Mouse (Mus musculus) frontal cortex, postnatal 36 days (tissue): ENCODE data around the gene Stk11.

Experiments
- DNase-seq, 2 experiments: peaks; one replicate each; pipeline ENCODE4 v3.0.0; 2022; ENCODE audit warnings: low spot score in 2 of 2

Stk11 gene

DNA sequence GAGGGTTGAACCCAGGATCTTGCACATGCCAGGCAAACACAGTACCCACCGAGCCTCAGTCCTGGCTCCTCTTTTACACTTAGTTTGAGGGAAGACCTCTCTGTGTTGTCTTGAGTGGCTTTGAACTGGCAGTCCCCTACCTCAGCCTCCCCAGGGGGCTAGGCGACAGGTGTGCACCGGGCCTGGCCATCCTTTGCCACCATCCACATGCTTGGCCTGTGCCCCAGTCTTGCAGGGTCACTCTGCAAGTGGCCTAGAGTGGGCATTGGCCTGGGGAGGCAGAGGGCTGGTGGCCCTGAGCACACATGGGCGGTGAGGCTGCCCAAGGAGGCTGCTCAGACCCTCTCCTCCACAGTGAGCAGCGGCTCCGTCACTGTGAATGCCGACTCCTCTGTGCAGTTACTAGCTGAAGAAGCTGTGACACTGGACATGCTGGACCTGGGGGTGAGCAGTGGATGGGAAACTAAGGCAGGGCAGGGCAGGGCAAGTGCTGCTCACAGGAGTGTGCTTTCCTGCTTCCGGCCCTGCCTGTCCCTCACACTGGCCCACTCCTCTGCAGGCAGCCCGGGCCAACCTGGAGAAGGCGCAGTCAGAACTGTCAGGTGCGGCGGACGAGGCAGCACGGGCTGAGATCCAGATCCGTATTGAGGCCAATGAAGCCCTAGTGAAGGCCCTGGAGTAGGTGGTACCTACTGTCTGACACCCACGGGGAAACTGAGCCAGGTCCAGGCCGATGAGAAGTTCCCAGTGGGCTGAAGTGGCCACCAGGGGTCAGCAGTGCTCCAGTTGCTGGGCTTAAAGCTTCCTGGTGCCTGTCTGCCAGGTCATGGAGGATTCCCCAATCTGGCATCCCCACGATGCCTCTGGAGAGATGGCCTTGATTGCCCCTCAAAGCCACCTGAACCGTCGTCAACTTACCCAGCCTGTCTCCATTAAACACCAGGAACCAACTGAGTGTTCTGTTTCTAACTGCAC is 29.5 kb downstream of the Stk11 start:
- peak in 1 of 2 experiments; percentile 77 for DNase-seq

DNA sequence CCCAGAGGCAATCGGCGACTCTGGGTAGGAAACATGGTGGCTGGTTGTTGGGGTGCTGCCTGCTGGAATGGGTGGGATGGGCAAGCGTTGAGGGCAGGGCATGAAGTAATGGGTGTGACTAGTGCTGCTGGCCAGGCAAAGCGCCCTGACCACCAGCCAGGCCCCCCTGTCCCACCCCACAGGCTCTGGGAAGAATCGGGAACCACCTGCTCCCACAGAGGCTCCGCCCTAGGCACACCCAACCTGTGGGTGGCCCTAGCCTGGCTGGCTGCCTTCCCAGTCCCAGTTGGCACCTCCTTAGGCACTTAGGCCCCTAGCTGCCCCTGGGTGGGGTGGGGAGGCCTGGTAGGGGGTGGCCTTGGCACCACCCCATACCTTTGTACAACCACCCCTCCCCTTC is 30.3 kb downstream of the Stk11 start:
- DNase-seq: peak in 1 of 2 experiments; percentile 46

GRCm38 (mm10) chr10:80146568-80147011 is 31.0 kb downstream of the Stk11 start:
- DNase-seq: no peak

GRCm38 (mm10) chr10:80147146-80147718 is 31.6 kb downstream of the Stk11 start:
- peak in 1 of 2 experiments; percentile 27 for DNase-seq

DNA sequence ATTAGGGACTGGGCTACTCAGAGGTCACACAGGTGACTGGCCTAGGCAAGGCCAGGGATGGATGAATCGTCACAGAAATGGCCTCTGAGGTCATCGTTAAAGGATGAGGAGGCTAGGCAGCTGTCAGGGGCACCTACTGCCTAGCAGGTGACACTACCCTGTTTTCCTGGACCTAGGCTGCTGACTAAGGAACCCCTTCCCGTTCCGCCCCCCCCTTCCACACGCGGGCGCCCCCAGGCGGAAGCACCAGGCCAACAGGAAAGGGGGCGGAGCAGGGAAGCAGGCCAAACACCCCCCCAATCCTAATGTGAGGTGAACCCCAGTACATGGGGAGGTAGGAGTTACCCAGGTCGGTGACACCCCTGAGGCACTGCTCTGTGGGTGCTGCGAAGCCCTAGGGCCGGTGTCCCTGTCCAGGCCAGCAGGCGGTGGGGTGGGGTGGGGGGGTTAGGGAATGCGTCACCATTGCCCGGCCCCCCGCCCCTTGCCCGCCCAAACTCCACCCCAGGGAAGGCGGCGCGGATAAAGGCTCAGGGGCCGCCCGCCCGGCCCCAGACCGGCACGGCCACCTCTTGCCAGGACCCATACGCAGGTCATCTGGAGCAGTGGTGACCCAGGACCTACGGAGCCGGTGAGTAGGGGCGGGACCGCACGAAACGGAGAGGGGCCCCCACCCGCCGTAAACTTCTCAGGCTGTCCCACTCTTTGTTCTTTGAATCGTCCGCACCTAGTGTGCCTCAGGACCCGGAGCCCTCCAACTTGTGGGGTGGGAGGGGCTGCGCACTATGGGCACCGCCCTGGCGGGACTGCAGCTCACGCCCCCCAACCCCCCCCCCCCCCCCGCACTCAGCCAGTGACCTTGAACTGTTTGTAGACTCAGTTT is 32.4 kb downstream of the Stk11 start, which contains the start of gene Midn:
Gene Midn, plus strand, starts transcription at position 554 of the 883 bp plus-strand sequence.
- DNase-seq: peak in 1 of 2 experiments; percentile 74

DNA sequence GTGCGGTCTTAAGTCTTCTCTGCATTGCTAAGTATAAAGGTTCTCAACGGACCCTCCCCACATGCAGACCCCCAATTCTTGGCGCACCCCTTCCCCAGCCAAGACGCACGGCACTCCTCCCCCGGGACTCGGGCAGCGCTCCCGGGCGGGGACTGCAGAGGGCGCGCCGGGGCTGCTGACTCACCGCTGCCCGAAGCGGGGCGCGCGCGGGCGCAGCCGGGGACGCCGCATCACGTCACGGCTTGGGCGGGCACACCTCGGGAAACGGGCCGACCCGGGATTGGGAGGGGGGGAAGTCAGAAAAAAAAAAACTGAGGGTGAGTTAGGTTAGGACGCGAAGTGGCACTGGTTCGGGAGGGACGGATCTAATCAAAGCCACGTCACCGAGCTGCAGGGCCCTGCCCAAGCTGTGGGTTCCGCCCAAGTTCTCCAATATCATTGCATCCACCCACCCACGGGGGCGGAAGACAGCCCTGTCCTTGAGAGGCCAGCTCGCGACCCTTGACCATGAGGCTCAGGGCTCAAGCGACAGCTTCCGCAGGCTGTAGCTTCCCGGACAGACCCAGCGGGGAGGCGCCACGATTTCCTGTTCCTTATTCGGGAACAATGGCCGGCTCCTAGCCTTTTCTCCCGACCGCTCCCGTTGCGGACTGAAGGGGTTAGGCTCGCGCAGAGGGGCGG is 33.1 kb downstream of the Stk11 start:
- peak; percentile 94 to 95 for DNase-seq

DNA sequence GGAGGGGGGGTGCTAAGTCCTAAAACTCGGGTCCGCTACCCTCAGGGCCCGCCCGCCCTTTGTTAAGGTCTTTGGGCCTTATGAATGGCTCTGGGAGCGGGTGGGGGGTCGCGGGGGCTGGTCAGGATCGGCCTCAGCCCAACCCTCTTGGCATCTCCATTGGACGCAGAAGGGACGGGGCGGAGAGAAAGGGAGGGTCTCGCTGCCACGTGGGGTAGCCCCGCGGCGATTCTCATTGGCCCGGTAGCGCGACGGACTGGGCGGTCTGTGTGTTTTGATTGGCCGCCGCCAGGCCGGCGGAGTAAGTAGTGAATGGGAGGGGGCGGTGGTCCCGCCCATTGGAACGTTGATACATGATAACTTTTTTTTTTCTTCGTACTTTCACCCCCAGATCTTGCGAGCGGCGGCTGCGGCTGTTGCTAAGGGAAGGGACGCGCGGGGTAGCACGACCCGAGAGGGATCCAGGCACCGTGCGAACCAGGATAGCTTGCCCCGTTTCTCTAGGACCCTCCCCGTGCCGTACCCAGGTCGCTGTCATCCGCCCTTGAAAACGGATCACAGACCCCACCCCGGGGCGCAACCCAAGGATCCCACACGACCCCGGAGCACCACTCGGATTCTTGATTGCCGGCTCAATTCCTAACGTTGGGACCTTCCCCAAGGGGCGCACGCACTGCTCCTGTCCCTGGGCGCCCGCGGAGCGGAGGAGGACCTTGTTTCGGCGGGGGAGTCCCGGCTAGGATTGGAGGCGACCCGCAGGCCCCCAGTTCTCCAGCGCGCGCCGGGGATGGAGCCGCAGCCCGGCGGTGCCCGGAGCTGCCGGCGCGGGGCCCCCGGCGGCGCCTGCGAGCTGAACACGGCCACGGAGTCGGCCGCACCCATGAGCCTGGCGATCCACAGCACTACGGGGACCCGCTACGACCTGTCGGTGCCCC is 34.0 kb downstream of the Stk11 start:
- DNase-seq: peak; percentile 97 to 98

- DNase-seq: peak in 1 of 2 experiments; percentile 44
Observed at GRCm38 (mm10) chr10:80150226-80151210, 34.9 kb downstream of the Stk11 start.

DNA sequence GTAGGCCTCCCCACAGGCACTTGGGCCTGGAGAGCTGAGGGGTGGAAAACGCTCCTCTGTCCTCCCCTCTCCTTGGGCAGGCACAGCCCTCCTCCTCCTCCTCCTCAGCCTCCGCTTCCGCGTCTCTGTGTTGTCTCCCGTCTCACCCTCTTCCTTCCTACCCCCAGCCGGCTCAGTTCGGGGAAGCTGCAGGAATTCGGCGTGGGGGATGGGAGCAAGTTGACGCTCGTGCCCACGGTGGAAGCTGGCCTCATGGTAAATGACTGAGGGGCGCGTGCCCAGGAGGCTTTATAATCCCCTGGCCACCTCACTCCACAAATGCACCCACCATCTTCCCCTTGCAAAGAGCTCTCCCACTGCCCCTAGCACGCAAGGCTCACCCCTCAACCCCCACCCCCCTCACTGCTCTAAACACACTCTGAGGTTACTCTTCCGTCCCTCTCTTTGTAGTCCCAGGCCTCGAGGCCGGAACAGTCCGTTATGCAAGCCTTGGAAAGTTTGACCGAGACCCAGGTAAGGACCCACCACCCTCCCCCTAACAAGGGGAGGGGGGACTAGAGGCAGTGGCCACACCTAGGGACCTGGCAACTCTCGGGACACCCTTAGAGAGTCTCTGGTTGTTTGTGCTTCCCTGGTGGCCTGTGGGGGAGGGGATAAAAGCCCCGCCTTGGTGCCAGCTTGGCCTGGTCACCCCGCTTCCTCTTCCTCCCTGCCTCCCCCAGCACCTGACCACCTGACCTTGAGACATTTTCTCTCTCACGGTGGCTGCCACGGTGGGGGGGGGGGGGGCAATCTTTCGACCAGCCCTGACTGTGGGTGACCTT is 35.8 kb downstream of the Stk11 start:
- peak in 1 of 2 experiments; percentile 69 for DNase-seq

DNA sequence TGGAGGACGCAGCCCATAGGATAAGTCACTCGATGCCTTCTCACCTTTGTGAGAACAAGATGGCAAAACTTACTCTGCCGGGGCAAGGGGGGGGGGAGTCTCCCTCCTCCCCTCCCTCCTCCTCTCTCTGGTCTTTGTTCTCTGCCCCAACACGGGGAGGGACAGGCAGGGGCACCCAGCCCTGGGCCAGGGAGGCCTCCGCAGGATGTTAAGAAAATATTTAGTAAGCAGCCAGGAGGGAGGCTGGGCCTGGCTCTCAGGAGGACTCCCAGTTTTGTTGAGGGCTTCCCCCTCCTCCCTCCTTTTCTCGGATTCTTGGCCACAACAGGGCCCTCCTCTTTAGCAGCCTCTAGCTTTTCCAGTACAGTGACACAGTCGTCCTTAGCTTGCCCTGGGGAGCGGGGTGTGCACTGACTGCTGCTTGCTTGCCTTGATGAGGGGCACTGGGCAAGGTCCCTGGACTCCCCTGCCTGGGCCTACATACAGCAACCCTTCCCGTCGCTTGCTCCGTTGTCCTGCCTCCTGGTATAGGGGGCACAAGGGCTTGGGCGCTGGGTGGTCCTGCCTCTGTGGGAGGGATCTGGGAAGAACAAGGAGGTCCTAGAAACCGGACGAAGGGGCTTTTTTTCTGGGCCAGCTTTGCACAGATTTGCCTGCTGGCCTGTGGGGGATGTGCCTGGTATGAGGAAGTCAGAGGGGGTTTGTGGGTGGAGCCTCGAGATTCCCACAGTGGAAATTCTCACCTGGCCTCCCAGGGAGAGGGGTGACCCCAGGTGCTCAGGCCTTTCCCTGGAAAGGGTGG is 36.7 kb downstream of the Stk11 start:
- peak in 1 of 2 experiments; percentile 33 for DNase-seq

DNA sequence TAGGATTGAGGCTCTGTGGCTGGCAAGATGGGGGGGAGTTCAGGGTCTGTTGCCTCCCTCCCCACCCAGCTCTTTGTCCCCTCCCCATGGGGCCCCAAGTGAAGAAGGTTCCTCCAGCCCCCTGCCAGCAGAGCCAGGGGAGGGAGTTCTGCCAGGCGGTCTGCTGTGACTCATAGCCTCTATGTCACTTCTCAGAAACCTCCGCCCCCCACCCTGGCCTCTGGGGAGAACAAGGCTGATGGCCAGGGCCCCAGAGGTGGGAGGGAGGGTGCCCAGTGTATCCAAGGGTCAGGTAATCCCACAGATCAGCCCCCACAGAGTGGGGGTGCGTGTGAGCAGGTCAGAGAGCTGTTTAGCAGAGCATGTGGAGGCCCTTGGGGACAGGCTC is 37.3 kb downstream of the Stk11 start:
- peak in 1 of 2 experiments; percentile 42 for DNase-seq

DNA sequence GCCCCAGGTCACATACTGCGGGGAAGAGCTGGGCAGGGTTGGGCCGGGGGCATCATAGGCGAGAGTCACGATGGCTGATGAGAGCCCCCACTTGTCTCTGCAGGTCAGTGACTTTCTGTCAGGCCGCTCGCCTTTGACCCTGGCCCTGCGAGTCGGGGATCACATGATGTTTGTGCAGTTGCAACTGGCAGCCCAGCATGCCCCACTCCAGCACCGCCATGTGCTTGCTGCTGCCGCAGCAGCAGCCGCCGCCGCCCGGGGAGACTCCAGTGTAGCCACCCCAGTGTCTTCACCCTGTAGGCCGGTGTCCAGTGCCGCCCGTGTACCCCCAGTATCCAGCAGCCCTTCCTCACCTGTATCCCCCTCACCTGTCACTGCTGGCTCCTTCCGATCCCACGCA is 38.1 kb downstream of the Stk11 start:
- no peak for DNase-seq

GRCm38 (mm10) chr10:80154384-80154783 is 38.8 kb downstream of the Stk11 start:
- DNase-seq: no peak

GRCm38 (mm10) chr10:80155277-80155676 is 39.7 kb downstream of the Stk11 start:
- DNase-seq: no peak

DNA sequence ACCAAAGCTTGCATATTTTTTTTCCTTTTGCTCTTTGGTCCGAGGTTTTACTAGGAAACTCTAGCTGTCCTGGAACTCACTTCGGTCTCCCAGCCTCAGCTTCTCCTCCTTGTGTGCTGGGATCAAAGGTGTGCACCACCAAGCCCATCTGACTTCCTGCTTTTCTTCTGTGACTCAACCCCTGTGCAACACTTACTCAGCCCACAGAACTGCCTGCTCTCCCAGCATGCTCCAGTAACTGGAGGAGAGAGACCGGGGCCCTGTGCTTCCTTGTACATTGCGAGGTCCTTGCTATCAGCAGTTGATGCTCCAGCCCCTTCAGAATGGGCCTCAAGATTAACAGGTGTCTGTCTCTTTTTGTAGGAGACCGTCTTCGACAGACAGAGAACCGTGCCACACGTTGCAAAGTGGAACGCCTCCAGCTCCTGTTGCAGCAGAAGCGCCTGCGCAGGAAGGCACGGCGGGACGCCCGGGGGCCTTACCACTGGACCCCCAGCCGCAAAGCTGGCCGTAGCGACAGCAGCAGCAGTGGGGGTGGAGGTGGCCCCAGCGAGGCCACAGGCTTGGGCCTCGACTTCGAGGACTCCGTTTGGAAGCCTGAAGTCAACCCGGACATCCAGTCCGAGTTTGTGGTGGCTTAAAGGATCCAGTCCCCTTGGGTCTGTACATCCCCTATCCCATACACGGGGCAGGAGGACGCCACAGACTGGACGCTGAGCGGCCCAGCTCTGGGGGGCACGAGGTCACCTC is 40.6 kb downstream of the Stk11 start:
- DNase-seq: no peak

GRCm38 (mm10) chr10:80156752-80157053 is 41.1 kb downstream of the Stk11 start:
- DNase-seq: no peak
